Mouse (Mus musculus): Measurements from ENCODE around the gene F2rl1. TPM values are rescaled to one million over a fixed set of nuclear protein-coding genes. Genes with fewer than 3 reads are reported as not detected.
A peak's percentile ranks its signal among the peaks of the same experiment; 100 is the strongest.

The F2rl1 gene
- under 1 TPM; 0.45 TPM for total RNA-seq (2021)
- long read RNA-seq, experiment 1 = 0 reads
- long read RNA-seq, experiment 2 = 0 reads

- peak; percentile 28 for DNase-seq
Observed at GRCm38 (mm10) chr13:95524674-95525491, at the start of gene F2rl1. Gene F2rl1, minus strand, starts transcription at chr13:95525227.

GRCm38 (mm10) chr13:95570877-95571276 lies 45.9 kb upstream of the F2rl1 start:
- DNase-seq = no peak

- no peak for DNase-seq
Observed at GRCm38 (mm10) chr13:95569326-95569725, 44.3 kb upstream of the F2rl1 start.

GRCm38 (mm10) chr13:95568336-95568735 lies 43.3 kb upstream of the F2rl1 start:
- no peak for DNase-seq

- no peak for DNase-seq
Observed at GRCm38 (mm10) chr13:95566841-95567551, 42.0 kb upstream of the F2rl1 start.

GRCm38 (mm10) chr13:95563693-95564092 lies 38.7 kb upstream of the F2rl1 start:
- peak; percentile 50 for DNase-seq

- DNase-seq = no peak
Observed at GRCm38 (mm10) chr13:95563066-95563610, 38.1 kb upstream of the F2rl1 start.

GRCm38 (mm10) chr13:95557326-95557725 lies 32.3 kb upstream of the F2rl1 start:
- DNase-seq = no peak

GRCm38 (mm10) chr13:95553885-95554492 lies 29.0 kb upstream of the F2rl1 start:
- no peak for DNase-seq

GRCm38 (mm10) chr13:95550636-95551370 lies 25.8 kb upstream of the F2rl1 start:
- DNase-seq = no peak

- no peak for DNase-seq
Observed at GRCm38 (mm10) chr13:95549421-95549820, 24.4 kb upstream of the F2rl1 start.

GRCm38 (mm10) chr13:95548856-95549255 lies 23.8 kb upstream of the F2rl1 start:
- no peak for DNase-seq

GRCm38 (mm10) chr13:95548291-95548789 lies 23.3 kb upstream of the F2rl1 start:
- peak; percentile 47 for DNase-seq

GRCm38 (mm10) chr13:95547090-95547611 lies 22.1 kb upstream of the F2rl1 start:
- no peak for DNase-seq

GRCm38 (mm10) chr13:95546251-95546650 lies 21.2 kb upstream of the F2rl1 start:
- no peak for DNase-seq

- no peak for DNase-seq
Observed at GRCm38 (mm10) chr13:95545729-95546186, 20.7 kb upstream of the F2rl1 start.

- no peak for DNase-seq
Observed at GRCm38 (mm10) chr13:95538021-95538420, 13.0 kb upstream of the F2rl1 start.

GRCm38 (mm10) chr13:95536117-95536493 lies 11.1 kb upstream of the F2rl1 start:
- DNase-seq = no peak

GRCm38 (mm10) chr13:95535461-95536116 lies 10.6 kb upstream of the F2rl1 start:
- no peak for DNase-seq

- DNase-seq = no peak
Observed at GRCm38 (mm10) chr13:95535026-95535425, 10.0 kb upstream of the F2rl1 start.

GRCm38 (mm10) chr13:95534131-95534561 lies 9.1 kb upstream of the F2rl1 start:
- no peak for DNase-seq
